Mouse (Mus musculus) forebrain, embryonic 14.5 days (tissue): ENCODE data around the gene Arrdc5. TPM values are rescaled to one million over a fixed set of nuclear protein-coding genes. Genes with fewer than 3 reads are reported as not detected.

Source experiments
- ATAC-seq: fragments of 200-750 bp; cut with Nextera tagmentation; 2 replicates; pipeline ENCODE4 v1.8.0; 2017; ENCODE audit warnings: mild to moderate bottlenecking, moderate library complexity
- DNase-seq: peaks from one replicate; pipeline ENCODE4 v3.0.0-alpha.2; 2015; ENCODE audit warnings: low spot score
- H3K27ac ChIP-seq: fragments of 300-500 bp; sonication (generic); 2 replicates; pipeline ENCODE4 v1.5.1; 2014; ENCODE audit warnings: low read depth, mild to moderate bottlenecking, control low read depth, low read length, moderate library complexity
- H3K27me3 ChIP-seq: fragments of 300-500 bp; sonication (generic); replicated peaks from 2 replicates; pipeline ENCODE4 v1.6.1; 2014; ENCODE audit warnings: low read length, control low read depth, mixed read lengths; ENCODE audit not compliant: control insufficient read depth, insufficient read depth
- H3K36me3 ChIP-seq: fragments of 300-500 bp; sonication (generic); 2 replicates; pipeline ENCODE4 v1.6.1; 2014; ENCODE audit warnings: low read length, control low read depth; ENCODE audit not compliant: control insufficient read depth, insufficient read depth
- H3K4me1 ChIP-seq: fragments of 300-500 bp; sonication (generic); 2 replicates; pipeline ENCODE4 v1.6.1; 2014; ENCODE audit warnings: antibody characterized with exemption, low read length, control low read depth; ENCODE audit not compliant: control insufficient read depth, insufficient read depth
- H3K4me2 ChIP-seq: fragments of 300-500 bp; sonication (generic); 2 replicates; pipeline ENCODE4 v1.6.1; 2014; ENCODE audit warnings: mild to moderate bottlenecking, control low read depth, low read length
- H3K4me3 ChIP-seq: fragments of 300-500 bp; sonication (generic); 2 replicates; pipeline ENCODE4 v1.5.1; 2014; ENCODE audit warnings: low read depth, low read length, control low read depth
- H3K9ac ChIP-seq: fragments of 300-500 bp; sonication (generic); 2 replicates; pipeline ENCODE4 v1.6.1; 2014; ENCODE audit warnings: mild to moderate bottlenecking, low read length, control low read depth, moderate library complexity
- H3K9me3 ChIP-seq: fragments of 300-500 bp; sonication (generic); replicated peaks from 2 replicates; pipeline ENCODE4 v1.6.1; 2016; ENCODE audit warnings: low read length, control low read depth, mixed read lengths; ENCODE audit not compliant: control insufficient read depth
- WGBS: fragments of 180-500 bp; shearing (Covaris S2); extraction: QIAGEN DNeasy Blood & Tissue Kit; methylation state at CpG from one replicate; pipeline ENCODE4 v1.1.7; 2014; 5-methylcytosine and 5-hydroxymethylcytosine counted together
- polyA plus RNA-seq: library from polyadenylated mRNA; unstranded; fragments of >200 nt; fragmentation: Nextera tagmentation; extraction: Ambion mirVana; gene quantifications from 2 replicates; pipeline ENCODE4 v1.2.1, GENCODE M21; 2014

Gene Arrdc5
- polyA plus RNA-seq = not detected in 2 replicates

- Histone ChIP-seq H3K27me3 (no peaks in the 10 kb centered on the region), H3K27ac (no peak within 1 kb of the TSS), H3K36me3 (no peaks in the 10 kb centered on the region), H3K4me2 (no peak within 1 kb of the TSS), H3K4me3 (no peak within 1 kb of the TSS), H3K9ac (no peak within 1 kb of the TSS), H3K4me1 (peaks cover 19% of the 10 kb centered on the region), H3K9me3 (no peaks in the 10 kb centered on the region)
- no peak for DNase-seq
- no peak for ATAC-seq
- WGBS = 91% methylated on average over 9 of the region's 9 CpGs
These were observed at the start of gene Arrdc5 for GRCm38 (mm10) chr17:56300186-56300585. Gene Arrdc5 (minus strand): TSS chr17:56300286.

- ATAC-seq (no peak), DNase-seq (no peak)
- H3K4me3 ChIP-seq = no peak overlapping the region
- H3K9ac ChIP-seq = no peak overlapping the region
- H3K4me1 ChIP-seq = no peaks in the 10 kb centered on the region
- no peak overlapping the region for H3K4me2 ChIP-seq
- peaks cover 25% of the 10 kb centered on the region for H3K36me3 ChIP-seq
- no peaks in the 10 kb centered on the region for H3K9me3 ChIP-seq
- no peak overlapping the region for H3K27ac ChIP-seq
- H3K27me3 ChIP-seq = no peaks in the 10 kb centered on the region
These were observed 48.5 kb upstream of the Arrdc5 start for GRCm38 (mm10) chr17:56348586-56348985.

- Histone ChIP-seq H3K4me1 (no peaks in the 10 kb centered on the region), H3K4me2 (no peak overlapping the region), H3K36me3 (peaks cover 21% of the 10 kb centered on the region), H3K9me3 (no peaks in the 10 kb centered on the region), H3K9ac (no peak overlapping the region), H3K27ac (no peak overlapping the region), H3K27me3 (no peaks in the 10 kb centered on the region), H3K4me3 (no peak overlapping the region)
- DNase-seq = no peak
- WGBS = 73% methylated on average over 4 of the region's 4 CpGs
- ATAC-seq = no peak
These were observed 48.0 kb upstream of the Arrdc5 start for GRCm38 (mm10) chr17:56348128-56348527.

GRCm38 (mm10) chr17:56345364-56345763, 45.3 kb upstream of the Arrdc5 start:
- no peaks in the 10 kb centered on the region for H3K9me3 ChIP-seq
- H3K4me2 ChIP-seq = no peak overlapping the region
- peaks cover 4% of the 10 kb centered on the region; the same call in 1 of the 2 replicates for H3K36me3 ChIP-seq
- WGBS = 74% methylated on average over 2 of the region's 2 CpGs
- no peaks in the 10 kb centered on the region for H3K27me3 ChIP-seq
- H3K9ac ChIP-seq = no peak overlapping the region
- ATAC-seq = no peak
- H3K4me3 ChIP-seq = no peak overlapping the region
- H3K4me1 ChIP-seq = no peaks in the 10 kb centered on the region
- H3K27ac ChIP-seq = no peak overlapping the region
- DNase-seq = no peak

GRCm38 (mm10) chr17:56343466-56343865, 43.4 kb upstream of the Arrdc5 start:
- Histone ChIP-seq H3K9ac (no peak overlapping the region), H3K4me1 (no peaks in the 10 kb centered on the region), H3K36me3 (peaks cover 4% of the 10 kb centered on the region; the same call in 1 of the 2 replicates), H3K27ac (no peak overlapping the region), H3K9me3 (no peaks in the 10 kb centered on the region), H3K4me3 (no peak overlapping the region), H3K27me3 (no peaks in the 10 kb centered on the region), H3K4me2 (no peak overlapping the region)
- DNase-seq (no peak), ATAC-seq (no peak)
- 80% methylated on average over 3 of the region's 3 CpGs for WGBS

- no peaks in the 10 kb centered on the region for H3K9me3 ChIP-seq
- H3K9ac ChIP-seq = no peak overlapping the region
- H3K27me3 ChIP-seq = no peaks in the 10 kb centered on the region
- H3K27ac ChIP-seq = no peak overlapping the region
- ATAC-seq = no peak
- no peak for DNase-seq
- H3K4me2 ChIP-seq = no peak overlapping the region
- H3K36me3 ChIP-seq = peaks cover 2% of the 10 kb centered on the region; the same call in 1 of the 2 replicates
- no peaks in the 10 kb centered on the region for H3K4me1 ChIP-seq
- no peak overlapping the region for H3K4me3 ChIP-seq
These were observed 40.6 kb upstream of the Arrdc5 start for GRCm38 (mm10) chr17:56340717-56341116.

- Histone ChIP-seq H3K27me3 (no peaks in the 10 kb centered on the region), H3K4me3 (no peak overlapping the region), H3K4me1 (no peaks in the 10 kb centered on the region), H3K9ac (no peak overlapping the region), H3K36me3 (no peaks in the 10 kb centered on the region), H3K4me2 (no peak overlapping the region), H3K9me3 (no peaks in the 10 kb centered on the region), H3K27ac (no peak overlapping the region)
- DNase-seq (no peak), ATAC-seq (no peak)
- 56% methylated on average over 4 of the region's 4 CpGs for WGBS
These were observed 38.8 kb upstream of the Arrdc5 start for GRCm38 (mm10) chr17:56338909-56339308.

GRCm38 (mm10) chr17:56337791-56338190, 37.7 kb upstream of the Arrdc5 start:
- Histone ChIP-seq H3K36me3 (no peaks in the 10 kb centered on the region), H3K27me3 (no peaks in the 10 kb centered on the region), H3K4me2 (no peak overlapping the region), H3K9me3 (no peaks in the 10 kb centered on the region), H3K4me1 (no peaks in the 10 kb centered on the region), H3K9ac (no peak overlapping the region), H3K27ac (no peak overlapping the region), H3K4me3 (no peak overlapping the region)
- DNase-seq (no peak), ATAC-seq (no peak)
- 93% methylated on average over 6 of the region's 6 CpGs for WGBS

GRCm38 (mm10) chr17:56337190-56337589, 37.1 kb upstream of the Arrdc5 start:
- no peak overlapping the region for H3K9ac ChIP-seq
- no peak overlapping the region for H3K27ac ChIP-seq
- ATAC-seq (no peak; the same call in 1 of the 2 replicates), DNase-seq (peak; percentile 50)
- H3K4me1 ChIP-seq = no peaks in the 10 kb centered on the region
- no peak overlapping the region for H3K4me3 ChIP-seq
- no peaks in the 10 kb centered on the region for H3K9me3 ChIP-seq
- no peaks in the 10 kb centered on the region for H3K36me3 ChIP-seq
- WGBS = 53% methylated on average over 4 of the region's 4 CpGs
- H3K27me3 ChIP-seq = no peaks in the 10 kb centered on the region
- no peak overlapping the region for H3K4me2 ChIP-seq
